Mouse (Mus musculus) heart, postnatal 0 days (tissue): ENCODE results near the gene Rbm17.

Experiments used
- CTCF ChIP-seq: IDR thresholded peaks from 2 replicates; pipeline ENCODE4 v1.5.1; 2016; ENCODE audit warnings: antibody characterized with exemption, control low read depth, low read depth
- EP300 ChIP-seq: IDR thresholded peaks from 2 replicates; pipeline ENCODE4 v1.6.1; 2016; ENCODE audit warnings: antibody characterized with exemption, low read depth

DNA sequence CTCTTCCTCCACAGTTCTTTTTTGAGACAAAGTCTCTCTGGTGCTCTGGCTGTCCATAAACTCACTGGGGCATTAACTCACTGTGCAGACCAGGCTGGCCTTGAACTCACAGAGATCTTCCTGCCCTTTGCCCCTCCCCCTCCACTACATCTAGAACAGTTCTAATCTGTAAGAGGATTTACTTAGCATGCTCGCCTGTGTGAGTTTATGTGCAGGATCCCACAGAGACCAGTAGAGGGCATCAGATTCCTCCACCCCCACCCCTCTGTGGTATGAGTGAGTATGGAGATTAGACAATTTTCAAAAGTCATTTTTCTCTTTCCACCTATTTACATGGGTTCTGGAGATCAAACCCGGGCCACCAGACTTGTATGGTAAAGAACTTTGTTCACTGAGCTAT, 56.3 kb downstream of the Rbm17 start:
- TF ChIP-seq EP300, result no peak
- TF ChIP-seq CTCF, result peak; percentile 19
